Mouse (Mus musculus) testis, adult 2 months (tissue): ENCODE results near the gene Bcap31. TPM values are rescaled to one million over a fixed set of nuclear protein-coding genes. Genes with fewer than 3 reads are reported as not detected.

ENCODE experiments used
- H3K27ac ChIP-seq: fragments of 200-500 bp; 2 replicates; pipeline ENCODE4 v1.5.1; 2012; ENCODE audit warnings: low read depth, low read length; ENCODE audit not compliant: control insufficient read depth, insufficient read depth
- H3K27me3 ChIP-seq: fragments of 200-500 bp; 2 replicates; pipeline ENCODE4 v1.6.1; 2012; ENCODE audit warnings: mild to moderate bottlenecking, low read length, moderate library complexity; ENCODE audit not compliant: control insufficient read depth, insufficient read depth
- H3K36me3 ChIP-seq: fragments of 200-500 bp; 2 replicates; pipeline ENCODE4 v1.6.1; 2012; ENCODE audit warnings: mild to moderate bottlenecking, low read length; ENCODE audit not compliant: control insufficient read depth, insufficient read depth
- H3K4me1 ChIP-seq: fragments of 200-500 bp; 2 replicates; pipeline ENCODE4 v1.6.1; 2012; ENCODE audit warnings: low read length; ENCODE audit not compliant: control insufficient read depth, insufficient read depth
- H3K4me3 ChIP-seq: fragments of 200-500 bp; 2 replicates; pipeline ENCODE4 v1.5.1; 2012; ENCODE audit warnings: low read depth, mild to moderate bottlenecking, low read length, moderate library complexity, mixed read lengths; ENCODE audit not compliant: control insufficient read depth
- CTCF ChIP-seq: fragments of 200-500 bp; IDR thresholded peaks from 2 replicates; pipeline ENCODE4 v1.5.1; 2012; ENCODE audit warnings: low read depth, mild to moderate bottlenecking, inconsistent platforms, low read length, moderate library complexity; ENCODE audit not compliant: control insufficient read depth, insufficient read depth, insufficient replicate concordance
- POLR2A ChIP-seq: fragments of 200-500 bp; IDR thresholded peaks from 2 replicates; pipeline ENCODE4 v1.6.1; 2012; ENCODE audit warnings: low read depth, mild to moderate bottlenecking, inconsistent platforms, low read length, moderate library complexity; ENCODE audit not compliant: control insufficient read depth
- polyA plus RNA-seq: library from polyadenylated mRNA; depleted of rRNA; stranded (reverse); fragments of >200 nt; gene quantifications from 2 replicates; pipeline ENCODE4 v1.2.3, GENCODE M21; 2012

Bcap31 gene
- polyA plus RNA-seq, 1 experiment: 12.2 TPM

- peak within 1 kb of the TSS; percentile 12; the same call in 1 of the 2 replicates for H3K27ac ChIP-seq
These were observed 56.2 kb downstream of the Bcap31 start, which contains the start of gene Pnck for GRCm38 (mm10) chrX:73659575-73660283. Pnck (minus strand) TSS chrX:73660117.

DNA sequence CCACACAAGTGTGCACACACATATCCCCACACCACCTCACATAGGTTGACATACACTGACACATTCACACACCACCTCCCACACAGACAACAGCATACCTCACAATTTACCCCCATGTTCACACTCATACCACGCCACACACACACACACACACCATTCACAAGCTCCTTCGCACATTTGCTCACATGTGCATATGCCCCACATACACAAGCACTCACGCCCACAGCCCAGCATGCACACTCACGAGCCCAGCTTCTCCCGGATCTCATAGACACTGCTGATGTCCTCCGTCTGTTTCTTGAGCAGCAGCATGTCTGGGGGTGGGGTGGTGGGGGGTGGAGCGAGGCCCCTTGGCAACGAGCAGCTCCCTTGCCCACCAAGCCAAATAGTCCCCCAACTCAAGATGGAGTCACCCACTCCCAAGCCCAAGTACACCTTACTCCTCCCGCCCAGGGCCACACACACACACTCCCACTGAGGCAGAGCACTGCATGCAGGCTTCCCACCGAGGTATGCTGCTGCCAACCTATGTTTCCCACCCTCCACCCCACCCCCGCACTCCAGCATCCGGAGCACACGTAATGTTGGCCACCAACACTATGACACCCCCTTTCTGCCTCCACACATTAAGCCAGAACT, 56.9 kb downstream of the Bcap31 start:
- TF ChIP-seq CTCF (no peak), POLR2A (no peak)
- H3K27me3 ChIP-seq: no peaks in the 10 kb centered on the region

More at GRCm38 (mm10) chrX:73659575-73660283, 56.2 kb downstream of the Bcap31 start, which contains the start of gene Pnck:
- Histone ChIP-seq H3K27me3 (no peaks in the 10 kb centered on the region), H3K4me3 (peak within 1 kb of the TSS; percentile 48), H3K4me1 (peaks cover 4% of the 10 kb centered on the region; the same call in 1 of the 2 replicates), H3K36me3 (no peaks in the 10 kb centered on the region)
- no peak for TF ChIP-seq CTCF
- TF ChIP-seq POLR2A: no peak

DNA sequence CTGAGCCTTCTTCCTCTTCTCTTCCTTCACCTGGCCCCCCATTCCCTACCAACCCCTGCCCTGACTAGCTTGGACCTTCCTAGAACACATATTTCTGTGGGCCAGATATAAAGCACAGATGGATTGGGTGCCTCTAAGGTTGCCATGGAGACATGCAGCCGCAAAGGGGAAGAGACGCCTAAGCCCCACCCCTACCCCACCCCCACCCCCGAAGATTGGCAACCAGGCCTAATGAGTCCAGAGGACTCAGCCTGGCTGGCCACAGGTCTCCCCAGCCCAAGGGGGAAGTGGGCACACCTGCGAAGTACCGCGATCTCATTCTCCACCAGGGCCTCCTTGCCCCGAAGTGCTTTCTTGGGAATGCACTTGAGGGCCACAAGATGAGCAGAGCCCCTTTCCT, 57.6 kb downstream of the Bcap31 start:
- H3K4me3 ChIP-seq: no peak overlapping the region
- no peak overlapping the region for H3K27ac ChIP-seq
- no peaks in the 10 kb centered on the region for H3K27me3 ChIP-seq
- H3K4me1 ChIP-seq: peaks cover 4% of the 10 kb centered on the region; the same call in 1 of the 2 replicates
- H3K36me3 ChIP-seq: no peaks in the 10 kb centered on the region
- TF ChIP-seq POLR2A (no peak), CTCF (no peak)

More for the DNA sequence above, 56.9 kb downstream of the Bcap31 start:
- H3K4me3 ChIP-seq: no peak overlapping the region; the same call in 1 of the 2 replicates
- peaks cover 4% of the 10 kb centered on the region; the same call in 1 of the 2 replicates for H3K4me1 ChIP-seq
- H3K27ac ChIP-seq: no peak overlapping the region
- H3K36me3 ChIP-seq: no peaks in the 10 kb centered on the region

DNA sequence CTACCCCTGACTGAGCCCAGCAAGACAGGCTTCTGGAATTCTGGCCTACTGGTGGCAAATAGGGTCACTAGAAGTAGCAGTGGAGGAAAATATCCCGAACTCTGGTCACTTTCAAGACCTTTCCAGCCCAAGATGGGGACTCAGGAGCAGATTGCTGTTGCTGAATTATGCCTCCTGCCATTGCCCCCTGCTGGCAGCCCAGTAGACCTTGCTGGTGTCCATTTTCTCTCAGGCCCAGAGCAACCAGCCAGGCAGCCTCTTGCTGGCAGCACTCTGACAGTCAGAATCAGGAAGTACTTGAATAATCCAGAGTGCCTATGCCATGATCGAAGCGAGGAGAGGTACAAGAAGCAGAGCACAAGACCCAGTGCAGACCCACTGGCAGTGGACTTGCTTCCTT, 60.4 kb downstream of the Bcap31 start:
- no peaks in the 10 kb centered on the region for H3K36me3 ChIP-seq
- no peak overlapping the region for H3K27ac ChIP-seq
- H3K4me3 ChIP-seq: no peak overlapping the region
- no peaks in the 10 kb centered on the region for H3K27me3 ChIP-seq
- H3K4me1 ChIP-seq: peaks cover 4% of the 10 kb centered on the region; the same call in 1 of the 2 replicates
- TF ChIP-seq POLR2A (no peak), CTCF (peak; percentile 21; the same call in 1 of the 2 replicates)

DNA sequence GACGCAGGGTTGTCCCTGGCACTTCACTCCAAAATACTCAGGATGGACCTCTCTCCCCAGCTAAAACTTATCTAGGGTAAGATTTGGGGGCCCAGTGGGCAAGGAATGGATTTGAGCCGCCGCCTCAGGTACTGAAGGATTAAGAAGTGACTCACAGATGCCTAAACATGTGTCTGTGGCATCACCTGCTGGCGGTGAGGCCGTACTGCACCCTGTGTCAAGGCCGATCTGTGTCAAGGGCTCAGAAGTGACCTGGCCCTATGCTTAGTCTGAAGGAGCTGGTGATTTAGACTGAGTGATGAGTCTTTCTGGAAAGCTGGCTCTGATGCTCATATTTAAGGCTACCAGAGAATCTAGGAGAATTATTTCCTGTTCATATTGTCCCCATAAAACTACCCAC, 61.8 kb downstream of the Bcap31 start:
- Histone ChIP-seq H3K4me3 (no peak overlapping the region), H3K27ac (no peak overlapping the region), H3K4me1 (no peaks in the 10 kb centered on the region), H3K27me3 (no peaks in the 10 kb centered on the region), H3K36me3 (no peaks in the 10 kb centered on the region)
- TF ChIP-seq CTCF (peak; percentile 85; the same call in 1 of the 2 replicates), POLR2A (no peak)

GRCm38 (mm10) chrX:73653392-73653791, 62.6 kb downstream of the Bcap31 start:
- no peaks in the 10 kb centered on the region for H3K27me3 ChIP-seq
- H3K4me1 ChIP-seq: no peaks in the 10 kb centered on the region
- no peak overlapping the region for H3K4me3 ChIP-seq
- H3K36me3 ChIP-seq: no peaks in the 10 kb centered on the region
- TF ChIP-seq CTCF: no peak
- no peak for TF ChIP-seq POLR2A
- no peak overlapping the region for H3K27ac ChIP-seq

- H3K27ac ChIP-seq: no peak overlapping the region
- no peaks in the 10 kb centered on the region for H3K4me1 ChIP-seq
- H3K4me3 ChIP-seq: no peak overlapping the region
- no peaks in the 10 kb centered on the region for H3K36me3 ChIP-seq
- no peaks in the 10 kb centered on the region for H3K27me3 ChIP-seq
- TF ChIP-seq CTCF (no peak), POLR2A (no peak)
These were observed 65.1 kb downstream of the Bcap31 start for GRCm38 (mm10) chrX:73650869-73651268.
